Mouse (Mus musculus): ENCODE measurements around the gene Sqstm1. TPM values are rescaled to one million over a fixed set of nuclear protein-coding genes. Genes with fewer than 3 reads are reported as not detected.

The Sqstm1 gene
- polyA plus RNA-seq (2015; fragmentation: Nextera tagmentation; extraction: Ambion mirVana), result 165 and 182 TPM in 2 replicates

- H3K4me2 ChIP-seq (ENCODE audit: low read depth, low read length), result peak within 1 kb of the TSS; percentile 74
These were observed at the start of gene Sqstm1, which contains the start of gene Mgat4b for GRCm38 (mm10) chr11:50210505-50211151. TSS of gene Sqstm1 (minus strand) at chr11:50210827. TSS of gene Mgat4b (plus strand) at chr11:50210890.

GRCm38 (mm10) chr11:50258310-50258709, 47.7 kb upstream of the Sqstm1 start:
- H3K4me2 ChIP-seq (ENCODE audit: low read depth, low read length), result no peak overlapping the region
- no peak overlapping the region for H3K27ac ChIP-seq (ENCODE audit: low read length)
- no peak overlapping the region for H3K4me3 ChIP-seq (ENCODE audit: low read depth, low read length)
- no peaks in the 10 kb centered on the region for H3K27me3 ChIP-seq (ENCODE audit: control insufficient read depth, insufficient read depth, low read depth, low read length)
- H3K9me3 ChIP-seq (replicated peaks; ENCODE audit: control insufficient read depth, low read length), result no peaks in the 10 kb centered on the region
- H3K9ac ChIP-seq (ENCODE audit: low read depth, low read length), result no peak overlapping the region
- ATAC-seq (ENCODE audit: low read depth), result no peak
- 79% methylated on average over 7 of the region's 7 CpGs for WGBS (ENCODE audit: insufficient replicate concordance)
- H3K4me1 ChIP-seq (ENCODE audit: control insufficient read depth, low read depth, low read length), result no peaks in the 10 kb centered on the region
- peaks cover 31% of the 10 kb centered on the region for H3K36me3 ChIP-seq (ENCODE audit: control insufficient read depth, insufficient read depth)

More at GRCm38 (mm10) chr11:50210505-50211151, at the start of gene Sqstm1, which contains the start of gene Mgat4b:
- Histone ChIP-seq H3K36me3 (ENCODE audit: control insufficient read depth, insufficient read depth) (peaks cover 24% of the 10 kb centered on the region), H3K9me3 (replicated peaks; ENCODE audit: control insufficient read depth, low read length) (no peaks in the 10 kb centered on the region), H3K27me3 (ENCODE audit: control insufficient read depth, insufficient read depth, low read depth, low read length) (no peaks in the 10 kb centered on the region), H3K9ac (ENCODE audit: low read depth, low read length) (peak within 1 kb of the TSS; percentile 95), H3K4me3 (ENCODE audit: low read depth, low read length) (peak within 1 kb of the TSS; percentile 96), H3K4me1 (ENCODE audit: control insufficient read depth, low read depth, low read length) (peaks cover 35% of the 10 kb centered on the region), H3K27ac (ENCODE audit: low read length) (peak within 1 kb of the TSS; percentile 99)
- peak; percentile 52 for ATAC-seq (ENCODE audit: low read depth)
- under 1% methylated on average over 39 of the region's 48 CpGs for WGBS (ENCODE audit: insufficient replicate concordance)

GRCm38 (mm10) chr11:50256615-50257014, 46.0 kb upstream of the Sqstm1 start:
- peaks cover 18% of the 10 kb centered on the region for H3K36me3 ChIP-seq (ENCODE audit: control insufficient read depth, insufficient read depth)
- H3K9me3 ChIP-seq (replicated peaks; ENCODE audit: control insufficient read depth, low read length), result no peaks in the 10 kb centered on the region
- no peak overlapping the region for H3K4me2 ChIP-seq (ENCODE audit: low read depth, low read length)
- WGBS (ENCODE audit: insufficient replicate concordance), result 55% methylated on average over 7 of the region's 7 CpGs
- no peak overlapping the region for H3K4me3 ChIP-seq (ENCODE audit: low read depth, low read length)
- H3K27me3 ChIP-seq (ENCODE audit: control insufficient read depth, insufficient read depth, low read depth, low read length), result no peaks in the 10 kb centered on the region
- ATAC-seq (ENCODE audit: low read depth), result no peak
- no peak overlapping the region for H3K9ac ChIP-seq (ENCODE audit: low read depth, low read length)
- no peaks in the 10 kb centered on the region for H3K4me1 ChIP-seq (ENCODE audit: control insufficient read depth, low read depth, low read length)
- no peak overlapping the region for H3K27ac ChIP-seq (ENCODE audit: low read length)

GRCm38 (mm10) chr11:50254010-50254580, 43.5 kb upstream of the Sqstm1 start:
- ATAC-seq (ENCODE audit: low read depth), result no peak
- H3K9me3 ChIP-seq (replicated peaks; ENCODE audit: control insufficient read depth, low read length), result no peaks in the 10 kb centered on the region
- H3K27me3 ChIP-seq (ENCODE audit: control insufficient read depth, insufficient read depth, low read depth, low read length), result no peaks in the 10 kb centered on the region
- no peak overlapping the region for H3K4me2 ChIP-seq (ENCODE audit: low read depth, low read length)
- H3K36me3 ChIP-seq (ENCODE audit: control insufficient read depth, insufficient read depth), result peaks cover 15% of the 10 kb centered on the region
- no peak overlapping the region for H3K4me3 ChIP-seq (ENCODE audit: low read depth, low read length)
- H3K4me1 ChIP-seq (ENCODE audit: control insufficient read depth, low read depth, low read length), result no peaks in the 10 kb centered on the region
- H3K9ac ChIP-seq (ENCODE audit: low read depth, low read length), result no peak overlapping the region
- WGBS (ENCODE audit: insufficient replicate concordance), result 84% methylated on average over 12 of the region's 12 CpGs
- H3K27ac ChIP-seq (ENCODE audit: low read length), result no peak overlapping the region

- no peak for ATAC-seq (ENCODE audit: low read depth)
- WGBS (ENCODE audit: insufficient replicate concordance), result 65% methylated on average over 1 of the region's 1 CpGs
- H3K27me3 ChIP-seq (ENCODE audit: control insufficient read depth, insufficient read depth, low read depth, low read length), result no peaks in the 10 kb centered on the region
These were observed 42.8 kb upstream of the Sqstm1 start for GRCm38 (mm10) chr11:50253393-50253792.

GRCm38 (mm10) chr11:50252684-50253265, 42.1 kb upstream of the Sqstm1 start:
- H3K4me1 ChIP-seq (ENCODE audit: control insufficient read depth, low read depth, low read length), result no peaks in the 10 kb centered on the region
- no peak overlapping the region for H3K4me3 ChIP-seq (ENCODE audit: low read depth, low read length)
- no peaks in the 10 kb centered on the region for H3K9me3 ChIP-seq (replicated peaks; ENCODE audit: control insufficient read depth, low read length)
- no peak for ATAC-seq (ENCODE audit: low read depth)
- H3K27me3 ChIP-seq (ENCODE audit: control insufficient read depth, insufficient read depth, low read depth, low read length), result no peaks in the 10 kb centered on the region
- 68% methylated on average over 11 of the region's 11 CpGs for WGBS (ENCODE audit: insufficient replicate concordance)
- H3K36me3 ChIP-seq (ENCODE audit: control insufficient read depth, insufficient read depth), result peaks cover 5% of the 10 kb centered on the region
- H3K9ac ChIP-seq (ENCODE audit: low read depth, low read length), result no peak overlapping the region
- H3K27ac ChIP-seq (ENCODE audit: low read length), result no peak overlapping the region
- H3K4me2 ChIP-seq (ENCODE audit: low read depth, low read length), result no peak overlapping the region

More at GRCm38 (mm10) chr11:50253393-50253792, 42.8 kb upstream of the Sqstm1 start:
- Histone ChIP-seq H3K9ac (ENCODE audit: low read depth, low read length) (no peak overlapping the region), H3K4me3 (ENCODE audit: low read depth, low read length) (no peak overlapping the region), H3K36me3 (ENCODE audit: control insufficient read depth, insufficient read depth) (peaks cover 12% of the 10 kb centered on the region), H3K9me3 (replicated peaks; ENCODE audit: control insufficient read depth, low read length) (no peaks in the 10 kb centered on the region), H3K4me2 (ENCODE audit: low read depth, low read length) (no peak overlapping the region), H3K27ac (ENCODE audit: low read length) (no peak overlapping the region), H3K4me1 (ENCODE audit: control insufficient read depth, low read depth, low read length) (no peaks in the 10 kb centered on the region)

- no peak overlapping the region for H3K27ac ChIP-seq (ENCODE audit: low read length)
- no peak overlapping the region for H3K4me3 ChIP-seq (ENCODE audit: low read depth, low read length)
- 54% methylated on average over 3 of the region's 3 CpGs for WGBS (ENCODE audit: insufficient replicate concordance)
- H3K9ac ChIP-seq (ENCODE audit: low read depth, low read length), result no peak overlapping the region
- no peak overlapping the region for H3K4me2 ChIP-seq (ENCODE audit: low read depth, low read length)
- H3K9me3 ChIP-seq (replicated peaks; ENCODE audit: control insufficient read depth, low read length), result no peaks in the 10 kb centered on the region
- no peaks in the 10 kb centered on the region for H3K4me1 ChIP-seq (ENCODE audit: control insufficient read depth, low read depth, low read length)
- no peak for ATAC-seq (ENCODE audit: low read depth)
- H3K27me3 ChIP-seq (ENCODE audit: control insufficient read depth, insufficient read depth, low read depth, low read length), result no peaks in the 10 kb centered on the region
- 0 out of 2 replicates have a peak, but pooled peaks cover 4% of the 10 kb centered on the region for H3K36me3 ChIP-seq (ENCODE audit: control insufficient read depth, insufficient read depth)
These were observed 41.5 kb upstream of the Sqstm1 start for GRCm38 (mm10) chr11:50252166-50252565.

GRCm38 (mm10) chr11:50248473-50249171, 38.0 kb upstream of the Sqstm1 start:
- WGBS (ENCODE audit: insufficient replicate concordance), result 71% methylated on average over 7 of the region's 7 CpGs
- Histone ChIP-seq H3K4me2 (ENCODE audit: low read depth, low read length) (no peak overlapping the region), H3K27ac (ENCODE audit: low read length) (no peak overlapping the region), H3K36me3 (ENCODE audit: control insufficient read depth, insufficient read depth) (no peaks in the 10 kb centered on the region), H3K27me3 (ENCODE audit: control insufficient read depth, insufficient read depth, low read depth, low read length) (no peaks in the 10 kb centered on the region), H3K9me3 (replicated peaks; ENCODE audit: control insufficient read depth, low read length) (no peaks in the 10 kb centered on the region), H3K9ac (ENCODE audit: low read depth, low read length) (no peak overlapping the region), H3K4me3 (ENCODE audit: low read depth, low read length) (no peak overlapping the region), H3K4me1 (ENCODE audit: control insufficient read depth, low read depth, low read length) (no peaks in the 10 kb centered on the region)
- no peak for ATAC-seq (ENCODE audit: low read depth)

All from liver, embryonic 16.5 days (tissue).